Mouse (Mus musculus) kidney, adult 10 weeks (tissue): ENCODE results near the gene Piwil4. TPM values are rescaled to one million over a fixed set of nuclear protein-coding genes. Genes with fewer than 3 reads are reported as not detected.

ENCODE experiments used
- polyA plus RNA-seq: library from polyadenylated mRNA; stranded (reverse); fragments of 350-450 nt; fragmentation: Illumina TruSeq; extraction: RNeasy Lipid Tissue Mini Kit (QIAGEN cat#74804); gene quantifications from one replicate; pipeline ENCODE4 v1.2.3, GENCODE M21; 2014; ENCODE audit warnings: low read depth, low replicate concordance

Piwil4 gene
- not detected for polyA plus RNA-seq

DNA sequence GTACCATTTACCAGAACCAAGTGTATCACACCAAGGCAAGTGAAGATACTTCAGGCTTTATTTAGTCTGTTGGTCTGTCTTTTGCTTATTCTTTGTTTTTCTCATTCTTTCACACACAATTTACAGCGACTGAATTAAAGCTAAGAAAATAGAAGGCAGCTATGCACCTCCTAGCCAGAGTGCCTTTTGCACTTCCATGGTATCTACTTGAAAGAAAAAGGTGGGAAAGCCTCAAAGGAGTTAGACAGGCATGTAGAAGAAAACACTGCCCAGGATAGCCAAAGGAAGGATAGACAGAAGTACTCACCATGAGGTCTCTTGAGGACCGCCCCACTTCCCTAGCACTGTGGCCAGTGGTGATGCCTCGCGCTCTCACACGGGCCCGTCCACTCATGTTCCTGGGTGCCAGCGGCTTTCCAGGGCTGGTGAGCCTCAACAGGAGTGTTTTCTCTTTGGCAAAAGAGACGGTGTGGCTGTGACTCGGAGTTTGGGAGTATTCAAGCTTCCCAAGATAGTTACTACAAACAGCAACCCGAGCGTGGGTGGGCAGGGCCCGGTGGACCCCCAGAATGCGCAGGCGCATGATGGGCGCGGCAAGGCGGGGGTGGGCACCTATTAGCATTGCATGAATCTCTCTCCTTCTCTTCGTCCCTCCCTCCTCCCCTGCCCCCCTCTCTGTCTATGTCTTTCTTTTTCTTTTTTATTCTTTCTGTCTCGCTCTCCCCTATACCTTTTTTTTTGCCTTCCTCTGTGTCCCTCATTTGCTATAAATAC lies at the start of gene Piwil4:
Gene Piwil4 (minus strand): TSS at position 583 of the 774 bp plus-strand sequence.

DNA sequence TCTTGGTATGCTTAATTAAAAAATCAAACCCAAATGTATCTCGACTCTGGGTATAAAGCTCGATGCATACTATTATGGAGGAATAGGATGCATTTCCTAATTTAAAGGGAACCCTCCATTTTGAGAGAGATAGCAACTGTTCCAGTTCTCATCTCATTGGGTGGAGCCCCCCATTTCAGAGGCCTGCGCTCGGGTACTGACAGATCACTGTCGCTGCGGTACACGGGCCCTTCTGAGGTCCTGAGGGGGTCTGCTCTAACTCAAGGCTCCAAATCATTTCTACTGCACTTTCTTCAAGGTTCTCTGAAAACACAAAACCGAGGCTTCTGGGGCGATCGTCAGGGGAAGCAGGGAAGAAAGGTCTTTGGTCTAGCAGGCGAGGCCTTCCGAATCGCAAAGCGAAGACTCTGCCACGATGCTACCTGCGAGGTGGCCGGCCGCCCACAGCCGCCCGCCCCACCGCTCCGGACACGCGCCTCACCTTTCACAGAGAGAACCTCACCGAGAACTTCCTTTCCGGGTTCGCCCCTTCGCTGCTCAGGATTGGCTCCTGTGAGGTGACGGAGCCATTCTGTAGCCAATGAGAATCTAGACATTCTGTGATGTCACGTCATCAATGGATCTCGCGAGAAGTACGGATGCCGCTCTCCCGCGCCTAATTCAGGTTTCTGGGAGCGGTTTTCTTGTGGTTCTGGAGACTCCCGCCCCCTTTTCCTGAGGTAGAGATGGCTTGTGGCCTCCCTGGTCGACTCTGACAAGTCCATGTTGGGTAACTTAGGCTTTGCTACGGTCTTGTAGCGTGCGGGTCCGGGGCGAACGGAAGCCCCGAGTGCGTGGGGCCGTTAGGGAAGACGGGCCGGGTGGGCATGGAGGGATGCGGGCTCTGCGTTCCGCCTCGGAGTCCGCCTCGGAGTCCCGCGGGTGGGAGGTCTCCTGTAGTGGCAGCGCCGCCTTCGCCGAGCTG lies 43.8 kb upstream of the Piwil4 start, which contains the start of the genes Mre11a and Ankrd49:
Gene Mre11a (plus strand): TSS at position 616 of the 964 bp plus-strand sequence.
Gene Ankrd49 (minus strand): TSS at position 818 of the 964 bp plus-strand sequence.

DNA sequence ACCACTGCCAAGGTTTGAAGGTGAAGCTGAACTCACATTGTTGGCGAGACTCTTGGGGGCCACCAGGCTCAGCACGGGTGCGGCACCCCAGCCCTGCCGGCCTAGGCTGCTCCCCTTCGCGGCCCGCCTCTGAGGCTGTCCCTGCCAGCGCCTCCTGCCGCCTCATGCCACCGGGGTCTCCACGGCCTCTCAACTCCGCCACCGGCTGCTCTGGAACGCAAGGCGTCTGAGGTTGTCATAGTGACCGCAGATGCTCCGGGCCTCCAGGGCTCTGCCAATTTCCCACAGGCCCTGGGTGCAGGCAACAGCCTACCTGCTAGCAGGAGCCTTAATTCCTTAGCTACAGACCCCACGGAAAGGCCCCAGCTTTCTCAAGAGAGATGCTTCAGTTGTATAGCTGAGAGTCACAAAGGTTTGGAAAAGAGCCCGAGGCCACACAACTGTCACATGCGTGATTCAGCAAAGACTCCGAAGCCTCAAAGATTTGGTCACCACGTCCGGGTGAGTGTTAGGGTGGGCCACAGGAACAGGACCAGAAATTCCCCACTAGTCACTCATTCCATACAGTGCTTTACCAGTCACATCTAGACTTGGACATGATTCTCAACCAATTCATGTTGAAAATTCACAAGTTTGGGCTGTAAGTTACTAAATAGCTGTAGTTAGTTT lies 30.4 kb upstream of the Piwil4 start, which contains the start of gene 1700012B09Rik:
Gene 1700012B09Rik (minus strand): TSS at position 228 of the 669 bp plus-strand sequence.

DNA sequence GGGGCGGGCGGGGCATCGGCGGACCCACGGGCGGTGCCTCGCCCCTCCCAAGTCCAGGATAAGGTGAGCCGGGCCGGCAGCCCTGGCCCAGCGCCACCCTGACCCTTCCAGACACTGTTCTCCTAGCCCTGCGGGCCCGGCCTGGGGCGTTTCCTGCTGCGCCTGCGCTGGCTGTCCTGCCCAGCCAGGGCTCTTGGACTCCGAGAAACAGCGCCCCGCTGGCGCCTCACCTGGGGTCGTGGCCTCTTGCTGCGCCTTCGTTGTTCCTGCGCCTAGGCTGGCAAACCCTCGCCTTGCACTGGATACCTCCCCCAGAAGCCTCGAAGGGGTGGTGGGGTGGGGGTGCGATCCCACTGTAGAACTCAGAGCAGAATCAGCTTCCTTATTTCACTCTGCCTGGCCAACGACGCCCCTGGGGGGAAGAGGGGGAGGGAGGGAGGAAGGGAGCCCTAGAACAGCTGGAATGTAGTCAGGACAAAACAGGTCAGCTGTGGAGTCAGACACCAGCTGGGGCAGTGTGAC lies 11.5 kb upstream of the Piwil4 start, which contains the start of gene Fut4:
Gene Fut4 (minus strand): TSS at position 393 of the 522 bp plus-strand sequence.

Other genes with a start within 250 kb of the Piwil4 start
- not detected for gene Kdm4d, start 240.3 kb downstream of the Piwil4 start, polyA plus RNA-seq
- gene Cwc15, start 240.1 kb downstream of the Piwil4 start, polyA plus RNA-seq = 239 TPM
- gene Amotl1, start 95.7 kb downstream of the Piwil4 start, polyA plus RNA-seq = 6.5 TPM
- 1.7 TPM for gene Fut4, start 11.7 kb upstream of the Piwil4 start, polyA plus RNA-seq
- not detected for gene 1700012B09Rik, start 30.3 kb upstream of the Piwil4 start, polyA plus RNA-seq
- gene Mre11a, start 43.9 kb upstream of the Piwil4 start, polyA plus RNA-seq = 18.3 TPM
- gene Ankrd49, start 44.1 kb upstream of the Piwil4 start, polyA plus RNA-seq = 28.0 TPM
- gene Gpr83, start 119.5 kb upstream of the Piwil4 start, polyA plus RNA-seq = not detected
- not detected for gene Izumo1r, start 163.2 kb upstream of the Piwil4 start, polyA plus RNA-seq